Mouse (Mus musculus): ENCODE results near the gene Efna5. TPM values are rescaled to one million over a fixed set of nuclear protein-coding genes. Genes with fewer than 3 reads are reported as not detected.

Efna5 gene
- polyA plus RNA-seq, 1 experiment from 2014 or later = 22.0 TPM

- H3K4me3 ChIP-seq (ENCODE audit: low read length) = no peak overlapping the region
- H3K9ac ChIP-seq (ENCODE audit: low read length) = no peak overlapping the region
- H3K4me1 ChIP-seq (ENCODE audit: control insufficient read depth, insufficient read depth, low read length) = peaks cover 10% of the 10 kb centered on the region
- H3K27me3 ChIP-seq (ENCODE audit: control insufficient read depth, insufficient read depth, low read length) = no peaks in the 10 kb centered on the region
- 46% methylated on average over 6 of the region's 6 CpGs for WGBS
- H3K27ac ChIP-seq (ENCODE audit: low read length) = no peak overlapping the region
- H3K4me2 ChIP-seq (ENCODE audit: low read depth, low read length) = no peak overlapping the region
- no peak for ATAC-seq (replicated peaks; ENCODE audit: extremely low read depth, insufficient read depth, low FRiP score)
- H3K9me3 ChIP-seq (replicated peaks; ENCODE audit: control insufficient read depth, low read length) = no peaks in the 10 kb centered on the region
- H3K36me3 ChIP-seq (ENCODE audit: control insufficient read depth, insufficient read depth) = no peaks in the 10 kb centered on the region
Measured at GRCm38 (mm10) chr17:62614708-62615107, 266.4 kb downstream of the Efna5 start.

GRCm38 (mm10) chr17:62614237-62614636 lies 266.9 kb downstream of the Efna5 start:
- peaks cover 10% of the 10 kb centered on the region for H3K4me1 ChIP-seq (ENCODE audit: control insufficient read depth, insufficient read depth, low read length)
- H3K4me2 ChIP-seq (ENCODE audit: low read depth, low read length) = no peak overlapping the region
- H3K9me3 ChIP-seq (replicated peaks; ENCODE audit: control insufficient read depth, low read length) = no peaks in the 10 kb centered on the region
- no peak overlapping the region for H3K4me3 ChIP-seq (ENCODE audit: low read length)
- ATAC-seq (replicated peaks; ENCODE audit: extremely low read depth, insufficient read depth, low FRiP score) = no peak
- WGBS = 54% methylated on average over 8 of the region's 8 CpGs
- no peak overlapping the region for H3K27ac ChIP-seq (ENCODE audit: low read length)
- H3K36me3 ChIP-seq (ENCODE audit: control insufficient read depth, insufficient read depth) = no peaks in the 10 kb centered on the region
- H3K27me3 ChIP-seq (ENCODE audit: control insufficient read depth, insufficient read depth, low read length) = no peaks in the 10 kb centered on the region
- H3K9ac ChIP-seq (ENCODE audit: low read length) = no peak overlapping the region

- H3K27me3 ChIP-seq (ENCODE audit: control insufficient read depth, insufficient read depth, low read length) = no peaks in the 10 kb centered on the region
- H3K36me3 ChIP-seq (ENCODE audit: control insufficient read depth, insufficient read depth) = no peaks in the 10 kb centered on the region
- no peak for ATAC-seq (replicated peaks; ENCODE audit: extremely low read depth, insufficient read depth, low FRiP score)
- H3K4me3 ChIP-seq (ENCODE audit: low read length) = no peak overlapping the region
- no peak overlapping the region for H3K27ac ChIP-seq (ENCODE audit: low read length)
- no peak overlapping the region for H3K9ac ChIP-seq (ENCODE audit: low read length)
- H3K9me3 ChIP-seq (replicated peaks; ENCODE audit: control insufficient read depth, low read length) = no peaks in the 10 kb centered on the region
- no peak overlapping the region for H3K4me2 ChIP-seq (ENCODE audit: low read depth, low read length)
- H3K4me1 ChIP-seq (ENCODE audit: control insufficient read depth, insufficient read depth, low read length) = peaks cover 10% of the 10 kb centered on the region
- WGBS = 90% methylated on average over 11 of the region's 11 CpGs
Measured at GRCm38 (mm10) chr17:62613232-62613631, 267.9 kb downstream of the Efna5 start.

- no peak for ATAC-seq (replicated peaks; ENCODE audit: extremely low read depth, insufficient read depth, low FRiP score)
- WGBS = 73% methylated on average over 8 of the region's 8 CpGs
- no peak overlapping the region for H3K4me3 ChIP-seq (ENCODE audit: low read length)
Measured at GRCm38 (mm10) chr17:62608145-62608544, 273.0 kb downstream of the Efna5 start.

GRCm38 (mm10) chr17:62607304-62607914 lies 273.7 kb downstream of the Efna5 start:
- Histone ChIP-seq H3K27me3 (ENCODE audit: control insufficient read depth, insufficient read depth, low read length) (no peaks in the 10 kb centered on the region), H3K4me1 (ENCODE audit: control insufficient read depth, insufficient read depth, low read length) (no peaks in the 10 kb centered on the region), H3K9ac (ENCODE audit: low read length) (no peak overlapping the region), H3K4me3 (ENCODE audit: low read length) (no peak overlapping the region), H3K4me2 (ENCODE audit: low read depth, low read length) (no peak overlapping the region), H3K36me3 (ENCODE audit: control insufficient read depth, insufficient read depth) (no peaks in the 10 kb centered on the region), H3K27ac (ENCODE audit: low read length) (no peak overlapping the region), H3K9me3 (replicated peaks; ENCODE audit: control insufficient read depth, low read length) (no peaks in the 10 kb centered on the region)
- no peak for ATAC-seq (replicated peaks; ENCODE audit: extremely low read depth, insufficient read depth, low FRiP score)
- 87% methylated on average over 18 of the region's 18 CpGs for WGBS

More at GRCm38 (mm10) chr17:62608145-62608544, 273.0 kb downstream of the Efna5 start:
- Histone ChIP-seq H3K27ac (ENCODE audit: low read length) (no peak overlapping the region), H3K27me3 (ENCODE audit: control insufficient read depth, insufficient read depth, low read length) (no peaks in the 10 kb centered on the region), H3K36me3 (ENCODE audit: control insufficient read depth, insufficient read depth) (no peaks in the 10 kb centered on the region), H3K9me3 (replicated peaks; ENCODE audit: control insufficient read depth, low read length) (no peaks in the 10 kb centered on the region), H3K4me1 (ENCODE audit: control insufficient read depth, insufficient read depth, low read length) (no peaks in the 10 kb centered on the region), H3K9ac (ENCODE audit: low read length) (no peak overlapping the region), H3K4me2 (ENCODE audit: low read depth, low read length) (no peak overlapping the region)

- Histone ChIP-seq H3K4me3 (ENCODE audit: low read length) (no peak overlapping the region), H3K27ac (ENCODE audit: low read length) (no peak overlapping the region), H3K4me2 (ENCODE audit: low read depth, low read length) (no peak overlapping the region), H3K27me3 (ENCODE audit: control insufficient read depth, insufficient read depth, low read length) (no peaks in the 10 kb centered on the region), H3K36me3 (ENCODE audit: control insufficient read depth, insufficient read depth) (peaks cover 2% of the 10 kb centered on the region; the same call in 1 of the 2 replicates), H3K9ac (ENCODE audit: low read length) (no peak overlapping the region), H3K9me3 (replicated peaks; ENCODE audit: control insufficient read depth, low read length) (no peaks in the 10 kb centered on the region; the same call in 1 of the 2 replicates), H3K4me1 (ENCODE audit: control insufficient read depth, insufficient read depth, low read length) (no peaks in the 10 kb centered on the region)
- ATAC-seq (replicated peaks; ENCODE audit: extremely low read depth, insufficient read depth, low FRiP score) = no peak
- WGBS = 81% methylated on average over 6 of the region's 6 CpGs
Measured at GRCm38 (mm10) chr17:62606681-62607080, 274.4 kb downstream of the Efna5 start.

- H3K4me1 ChIP-seq (ENCODE audit: control insufficient read depth, insufficient read depth, low read length) = no peaks in the 10 kb centered on the region
- H3K4me3 ChIP-seq (ENCODE audit: low read length) = no peak overlapping the region
- H3K36me3 ChIP-seq (ENCODE audit: control insufficient read depth, insufficient read depth) = peaks cover 2% of the 10 kb centered on the region; the same call in 1 of the 2 replicates
- H3K9me3 ChIP-seq (replicated peaks; ENCODE audit: control insufficient read depth, low read length) = no peaks in the 10 kb centered on the region; the same call in 1 of the 2 replicates
- no peak overlapping the region for H3K9ac ChIP-seq (ENCODE audit: low read length)
- no peaks in the 10 kb centered on the region for H3K27me3 ChIP-seq (ENCODE audit: control insufficient read depth, insufficient read depth, low read length)
- no peak overlapping the region for H3K27ac ChIP-seq (ENCODE audit: low read length)
- no peak overlapping the region for H3K4me2 ChIP-seq (ENCODE audit: low read depth, low read length)
- WGBS = 71% methylated on average over 5 of the region's 5 CpGs
- ATAC-seq (replicated peaks; ENCODE audit: extremely low read depth, insufficient read depth, low FRiP score) = no peak
Measured at GRCm38 (mm10) chr17:62604309-62604708, 276.8 kb downstream of the Efna5 start.

- peaks cover 2% of the 10 kb centered on the region; the same call in 1 of the 2 replicates for H3K36me3 ChIP-seq (ENCODE audit: control insufficient read depth, insufficient read depth)
- H3K9me3 ChIP-seq (replicated peaks; ENCODE audit: control insufficient read depth, low read length) = no peaks in the 10 kb centered on the region; the same call in 1 of the 2 replicates
- 57% methylated on average over 5 of the region's 5 CpGs for WGBS
- no peak overlapping the region for H3K4me2 ChIP-seq (ENCODE audit: low read depth, low read length)
- H3K4me1 ChIP-seq (ENCODE audit: control insufficient read depth, insufficient read depth, low read length) = no peaks in the 10 kb centered on the region
- H3K27ac ChIP-seq (ENCODE audit: low read length) = no peak overlapping the region
- no peak for ATAC-seq (replicated peaks; ENCODE audit: extremely low read depth, insufficient read depth, low FRiP score)
- H3K4me3 ChIP-seq (ENCODE audit: low read length) = no peak overlapping the region
- H3K9ac ChIP-seq (ENCODE audit: low read length) = no peak overlapping the region
- no peaks in the 10 kb centered on the region for H3K27me3 ChIP-seq (ENCODE audit: control insufficient read depth, insufficient read depth, low read length)
Measured at GRCm38 (mm10) chr17:62603604-62604003, 277.5 kb downstream of the Efna5 start.

- Histone ChIP-seq H3K27ac (ENCODE audit: low read length) (no peak overlapping the region), H3K4me2 (ENCODE audit: low read depth, low read length) (no peak overlapping the region), H3K4me1 (ENCODE audit: control insufficient read depth, insufficient read depth, low read length) (no peaks in the 10 kb centered on the region), H3K9me3 (replicated peaks; ENCODE audit: control insufficient read depth, low read length) (no peaks in the 10 kb centered on the region; the same call in 1 of the 2 replicates), H3K36me3 (ENCODE audit: control insufficient read depth, insufficient read depth) (peaks cover 2% of the 10 kb centered on the region; the same call in 1 of the 2 replicates), H3K27me3 (ENCODE audit: control insufficient read depth, insufficient read depth, low read length) (no peaks in the 10 kb centered on the region), H3K4me3 (ENCODE audit: low read length) (no peak overlapping the region), H3K9ac (ENCODE audit: low read length) (no peak overlapping the region)
- ATAC-seq (replicated peaks; ENCODE audit: extremely low read depth, insufficient read depth, low FRiP score) = no peak
- 62% methylated on average over 9 of the region's 9 CpGs for WGBS
Measured at GRCm38 (mm10) chr17:62598716-62599490, 282.2 kb downstream of the Efna5 start.
